Mouse (Mus musculus) liver, adult 2 months (tissue): ENCODE results near the gene Kcnk2. TPM values are rescaled to one million over a fixed set of nuclear protein-coding genes. Genes with fewer than 3 reads are reported as not detected.

ENCODE experiments used
- DNase-seq: peaks from one replicate; pipeline ENCODE4 v3.0.0-alpha.2; 2011; ENCODE audit warnings: low read depth, low spot score; ENCODE audit errors: extremely low read depth
- H3K27ac ChIP-seq: fragments of 200-500 bp; replicated peaks from 2 replicates; pipeline ENCODE4 v1.5.1; 2012; ENCODE audit warnings: low read depth, mild to moderate bottlenecking, control low read depth, inconsistent platforms, low read length; ENCODE audit not compliant: insufficient read depth
- H3K27me3 ChIP-seq: fragments of 200-500 bp; 2 replicates; pipeline ENCODE4 v1.6.1; 2012; ENCODE audit warnings: mild to moderate bottlenecking, moderate library complexity, low read length, inconsistent platforms; ENCODE audit not compliant: control insufficient read depth, insufficient read depth
- H3K36me3 ChIP-seq: fragments of 200-500 bp; 2 replicates; pipeline ENCODE4 v1.6.1; 2012; ENCODE audit warnings: low read length, inconsistent platforms; ENCODE audit not compliant: control insufficient read depth, insufficient read depth
- H3K4me1 ChIP-seq: fragments of 200-500 bp; 2 replicates; pipeline ENCODE4 v1.6.1; 2011; ENCODE audit warnings: low read length; ENCODE audit not compliant: control insufficient read depth, insufficient read depth
- H3K4me3 ChIP-seq: fragments of 200-500 bp; 2 replicates; pipeline ENCODE4 v1.5.1; 2011; ENCODE audit warnings: low read depth, mild to moderate bottlenecking, control low read depth, low read length, moderate library complexity; ENCODE audit not compliant: insufficient read depth
- H3K79me2 ChIP-seq: fragments of 200-500 bp; 2 replicates; pipeline ENCODE4 v1.6.1; 2012; ENCODE audit warnings: inconsistent platforms, mild to moderate bottlenecking, low read length, moderate library complexity; ENCODE audit not compliant: control insufficient read depth, insufficient read depth
- H3K9ac ChIP-seq: fragments of 200-500 bp; 2 replicates; pipeline ENCODE4 v1.6.1; 2012; ENCODE audit warnings: low read depth, mild to moderate bottlenecking, control low read depth, inconsistent platforms, low read length
- CTCF ChIP-seq: fragments of 200-500 bp; IDR thresholded peaks from 2 replicates; pipeline ENCODE4 v1.5.1; 2011; ENCODE audit warnings: low read depth, low read length, control low read depth
- POLR2A ChIP-seq: fragments of 200-500 bp; IDR thresholded peaks from 2 replicates; pipeline ENCODE4 v1.6.1; 2011; ENCODE audit warnings: low read length, control low read depth; ENCODE audit not compliant: insufficient read depth; ENCODE audit errors: extremely low read depth
- WGBS: fragments of 180-500 bp; shearing (Covaris S2); methylation state at CpG from one replicate; pipeline ENCODE4 v1.1.7; 2018; 5-methylcytosine and 5-hydroxymethylcytosine counted together
- polyA plus RNA-seq: library from polyadenylated mRNA; depleted of rRNA; stranded (reverse); fragments of >200 nt; gene quantifications from 2 replicates; pipeline ENCODE4 v1.2.3, GENCODE M21; 2012
- total RNA-seq: library from RNA; depleted of rRNA; stranded (reverse); fragments of >200 nt; gene quantifications from 2 replicates; pipeline ENCODE4 v1.2.3, GENCODE M21; 2014

Kcnk2 gene
- total and polyA plus RNA-seq, 2 experiments = 0.09 to 0.10 TPM

- Histone ChIP-seq H3K27ac (no peak overlapping the region), H3K4me1 (no peaks in the 10 kb centered on the region), H3K79me2 (no peaks in the 10 kb centered on the region), H3K27me3 (peaks cover 14% of the 10 kb centered on the region), H3K36me3 (no peaks in the 10 kb centered on the region), H3K9ac (no peak overlapping the region), H3K4me3 (peak overlapping the region; percentile 24; the same call in 1 of the 2 replicates)
- WGBS = 7% methylated on average over 30 of the region's 30 CpGs
- TF ChIP-seq POLR2A (no peak), CTCF (no peak)
- DNase-seq = no peak
Measured at GRCm38 (mm10) chr1:189342416-189343104, 59.5 kb downstream of the Kcnk2 start.

DNA sequence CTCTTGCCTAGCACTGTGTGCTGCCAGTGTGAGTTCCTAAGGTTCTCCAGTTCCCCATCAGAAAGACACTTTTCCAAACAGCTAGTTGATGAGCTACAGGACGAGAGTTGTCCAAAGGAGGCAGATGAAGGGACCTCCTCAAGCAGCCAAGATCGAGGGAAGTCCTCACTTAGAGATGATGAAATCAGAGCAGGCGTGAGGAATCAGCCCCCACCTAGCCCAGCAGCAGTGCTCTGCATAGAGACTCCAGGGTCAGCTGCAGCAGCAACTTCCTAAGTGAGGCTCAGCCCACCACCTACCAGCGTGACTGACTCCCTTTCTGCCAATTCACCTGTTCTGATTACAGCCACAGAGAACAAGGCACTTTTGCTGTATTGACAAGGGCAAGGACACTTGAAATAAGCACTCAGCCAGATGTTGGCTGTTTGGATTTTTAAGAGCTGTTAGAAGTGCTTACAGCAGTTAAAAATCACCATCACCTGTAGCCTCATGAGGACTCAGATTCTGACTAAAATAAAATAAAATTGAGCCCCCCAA is 60.6 kb downstream of the Kcnk2 start:
- Histone ChIP-seq H3K4me1 (no peaks in the 10 kb centered on the region), H3K36me3 (no peaks in the 10 kb centered on the region), H3K79me2 (no peaks in the 10 kb centered on the region), H3K27me3 (peaks cover 14% of the 10 kb centered on the region), H3K4me3 (no peak overlapping the region), H3K9ac (no peak overlapping the region), H3K27ac (no peak overlapping the region)
- 30% methylated on average over 4 of the region's 4 CpGs for WGBS
- DNase-seq = no peak
- TF ChIP-seq CTCF (no peak), POLR2A (no peak)

GRCm38 (mm10) chr1:189315896-189316295 is 86.2 kb downstream of the Kcnk2 start:
- 0 out of 2 replicates have a peak, but pooled peaks cover 2% of the 10 kb centered on the region for H3K27me3 ChIP-seq
- H3K36me3 ChIP-seq = no peaks in the 10 kb centered on the region
- 33% methylated on average over 2 of the region's 2 CpGs for WGBS
- TF ChIP-seq CTCF (no peak), POLR2A (no peak)
- no peaks in the 10 kb centered on the region for H3K79me2 ChIP-seq
- H3K27ac ChIP-seq = no peak overlapping the region
- no peak overlapping the region for H3K4me3 ChIP-seq
- no peak for DNase-seq
- H3K4me1 ChIP-seq = no peaks in the 10 kb centered on the region
- no peak overlapping the region for H3K9ac ChIP-seq

DNA sequence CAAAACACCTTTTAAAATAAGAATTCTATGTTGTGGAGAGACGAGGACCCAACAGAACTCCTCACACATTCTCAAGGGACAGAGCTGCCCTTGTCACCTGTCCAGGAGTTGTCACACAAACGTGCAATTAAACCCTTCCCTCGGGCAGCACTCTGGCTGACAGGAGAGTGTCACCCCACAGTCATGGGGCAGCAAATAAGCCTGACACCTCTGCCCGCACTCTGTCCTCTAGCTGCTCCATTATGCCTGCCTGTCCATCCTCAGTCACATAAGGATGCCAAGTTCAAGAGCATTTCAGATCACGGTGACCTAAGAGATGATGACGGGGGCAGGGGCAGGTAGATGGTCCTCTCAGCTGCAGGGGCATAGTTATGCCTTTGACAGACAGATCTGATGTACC is 87.6 kb downstream of the Kcnk2 start:
- Histone ChIP-seq H3K4me1 (no peaks in the 10 kb centered on the region), H3K9ac (no peak overlapping the region), H3K27ac (no peak overlapping the region), H3K4me3 (no peak overlapping the region), H3K36me3 (no peaks in the 10 kb centered on the region), H3K27me3 (0 out of 2 replicates have a peak, but pooled peaks cover 2% of the 10 kb centered on the region), H3K79me2 (no peaks in the 10 kb centered on the region)
- TF ChIP-seq POLR2A (no peak), CTCF (no peak)
- DNase-seq = no peak
- 72% methylated on average over 6 of the region's 6 CpGs for WGBS

- H3K4me3 ChIP-seq = no peak overlapping the region
- H3K27ac ChIP-seq = no peak overlapping the region
- no peaks in the 10 kb centered on the region for H3K36me3 ChIP-seq
- no peaks in the 10 kb centered on the region for H3K79me2 ChIP-seq
- H3K9ac ChIP-seq = no peak overlapping the region
- no peak for TF ChIP-seq CTCF
- TF ChIP-seq POLR2A = no peak
- 0 out of 2 replicates have a peak, but pooled peaks cover 2% of the 10 kb centered on the region for H3K27me3 ChIP-seq
- DNase-seq = no peak
- H3K4me1 ChIP-seq = no peaks in the 10 kb centered on the region
- WGBS = 86% methylated on average over 7 of the region's 7 CpGs
Measured at GRCm38 (mm10) chr1:189313750-189314149, 88.3 kb downstream of the Kcnk2 start.

DNA sequence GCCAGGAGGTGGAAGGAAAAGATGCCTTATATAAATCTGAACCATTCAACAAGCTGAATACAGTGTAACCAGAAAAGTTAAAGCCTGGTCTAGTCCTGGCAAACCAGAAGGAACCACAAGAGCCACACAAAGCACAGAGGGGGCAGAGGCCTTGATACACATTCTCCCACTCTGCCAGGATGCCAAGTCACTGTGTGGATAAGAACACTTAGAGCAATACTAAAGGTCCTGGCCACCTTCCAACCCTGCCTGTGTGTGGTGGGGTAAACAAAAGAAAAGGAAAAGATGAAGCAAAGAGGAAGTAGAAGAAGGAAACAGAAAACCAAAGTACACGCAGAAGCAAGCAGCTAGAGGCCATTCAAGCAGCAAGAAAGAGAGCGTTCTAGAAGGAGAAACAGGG is 91.9 kb downstream of the Kcnk2 start:
- Histone ChIP-seq H3K4me1 (no peaks in the 10 kb centered on the region), H3K79me2 (no peaks in the 10 kb centered on the region), H3K9ac (no peak overlapping the region), H3K4me3 (no peak overlapping the region), H3K27ac (no peak overlapping the region), H3K36me3 (no peaks in the 10 kb centered on the region), H3K27me3 (no peaks in the 10 kb centered on the region)
- no peak for DNase-seq
- WGBS = 79% methylated on average over 2 of the region's 2 CpGs
- TF ChIP-seq POLR2A = no peak
